Mouse (Mus musculus): ENCODE data around the gene 4930503E14Rik. TPM values are rescaled to one million over a fixed set of nuclear protein-coding genes. Genes with fewer than 3 reads are reported as not detected.
"Not testable (repeated sequence)": the region's sequence is repeated elsewhere in the genome, so short reads cannot be mapped to it uniquely, and the experiment has no call there.

Gene 4930503E14Rik
- not detected for total RNA-seq (2021)
- long read RNA-seq, experiment 1: 0 reads
- long read RNA-seq, experiment 2: 0 reads

- DNase-seq (ENCODE audit: low spot score in 2 of 2): not testable (repeated sequence)
Measured at GRCm38 (mm10) chr14:44213154-44213553, at the start of gene 4930503E14Rik. 4930503E14Rik (minus strand) TSS chr14:44213254.

- DNase-seq (ENCODE audit: low spot score in 2 of 2): no peak
Measured at GRCm38 (mm10) chr14:44248039-44248438, 35.0 kb upstream of the 4930503E14Rik start.

- not testable (repeated sequence) for DNase-seq (ENCODE audit: low spot score in 2 of 2)
Measured at GRCm38 (mm10) chr14:44197361-44197760, 15.7 kb downstream of the 4930503E14Rik start, which contains the start of gene Gm8212. Gm8212 (plus strand) TSS chr14:44197661.

- not testable (repeated sequence) for DNase-seq (ENCODE audit: low spot score in 2 of 2)
Measured at GRCm38 (mm10) chr14:44123551-44123950, 89.5 kb downstream of the 4930503E14Rik start, which contains the start of gene Gm3327. Gm3327 (plus strand) TSS chr14:44123851.

Other genes starting within 250 kb of the 4930503E14Rik start
- gene Ang6, start 211.0 kb downstream of the 4930503E14Rik start, total RNA-seq (2021): not detected
- gene Ear2, start 110.6 kb downstream of the 4930503E14Rik start, total RNA-seq (2021): 1 to 10 TPM; 1.2 to 2.1 TPM
- gene Gm3327, start 89.4 kb downstream of the 4930503E14Rik start, total RNA-seq (2021): not detected
- gene Gm8212, start 15.6 kb downstream of the 4930503E14Rik start, total RNA-seq (2021): not detected
- not detected for gene Gm8220, start 72.3 kb upstream of the 4930503E14Rik start, total RNA-seq (2021)
- not detected for gene Gm5930, start 125.3 kb upstream of the 4930503E14Rik start, total RNA-seq (2021)
- not detected for gene Gm8229, start 152.1 kb upstream of the 4930503E14Rik start, total RNA-seq (2021)
- not detected for gene Gm3371, start 197.4 kb upstream of the 4930503E14Rik start, total RNA-seq (2021)
- gene Gm8232, start 220.4 kb upstream of the 4930503E14Rik start, total RNA-seq (2021): not detected